Mouse (Mus musculus) myocyte (in vitro differentiated cells): ENCODE measurements around the gene Epb41l4b.

ENCODE experiments used
- CEBPB ChIP-seq: IDR thresholded peaks from 2 replicates; pipeline ENCODE4 v1.6.1; 2011; ENCODE audit warnings: mild to moderate bottlenecking, moderate library complexity; ENCODE audit not compliant: poor library complexity, insufficient read depth, severe bottlenecking
- E2F4 ChIP-seq: IDR thresholded peaks from one replicate; pipeline ENCODE4 v1.6.1; 2011; ENCODE audit warnings: mild to moderate bottlenecking, control low read depth, moderate library complexity; ENCODE audit not compliant: insufficient read depth
- MAX ChIP-seq: IDR thresholded peaks from one replicate; pipeline ENCODE4 v1.6.1; 2011; ENCODE audit warnings: low read depth, mild to moderate bottlenecking, control low read depth
- MYOG ChIP-seq, 3 experiments: IDR thresholded peaks; one replicate each; pipeline ENCODE4 v1.6.1; 2011; ENCODE audit warnings: control low read depth in 2 of 3, low read depth in 2 of 3, mild to moderate bottlenecking in 2 of 3; ENCODE audit not compliant: insufficient read length in 2 of 3, control insufficient read depth in 1 of 3, insufficient read depth in 1 of 3
- POLR2A ChIP-seq: IDR thresholded peaks from one replicate; pipeline ENCODE4 v1.6.1; 2011; ENCODE audit warnings: low read depth, mild to moderate bottlenecking, control low read depth, moderate library complexity; ENCODE audit not compliant: insufficient read length
- USF1 ChIP-seq: IDR thresholded peaks from one replicate; pipeline ENCODE4 v1.6.1; 2011; ENCODE audit warnings: low read depth, mild to moderate bottlenecking, control low read depth, moderate library complexity

- TF ChIP-seq POLR2A = no peak
- TF ChIP-seq CEBPB = no peak
- no peak for TF ChIP-seq MYOG (IDR thresholded peaks at IDR 0.05; ENCODE audit: control insufficient read depth in 1 of 3, insufficient read depth in 1 of 3, insufficient read length in 2 of 3, low read depth in 2 of 3)
- TF ChIP-seq MAX = no peak
- no peak for TF ChIP-seq E2F4
- no peak for TF ChIP-seq USF1
Observed at GRCm38 (mm10) chr4:57015032-57015431, 128.2 kb downstream of the Epb41l4b start.
